Mouse (Mus musculus): Measurements from ENCODE around the gene Slc15a1. TPM values are rescaled to one million over a fixed set of nuclear protein-coding genes. Genes with fewer than 3 reads are reported as not detected.

Gene Slc15a1
- polyA plus RNA-seq, 1 experiment from 2014 or later, result not detected

DNA sequence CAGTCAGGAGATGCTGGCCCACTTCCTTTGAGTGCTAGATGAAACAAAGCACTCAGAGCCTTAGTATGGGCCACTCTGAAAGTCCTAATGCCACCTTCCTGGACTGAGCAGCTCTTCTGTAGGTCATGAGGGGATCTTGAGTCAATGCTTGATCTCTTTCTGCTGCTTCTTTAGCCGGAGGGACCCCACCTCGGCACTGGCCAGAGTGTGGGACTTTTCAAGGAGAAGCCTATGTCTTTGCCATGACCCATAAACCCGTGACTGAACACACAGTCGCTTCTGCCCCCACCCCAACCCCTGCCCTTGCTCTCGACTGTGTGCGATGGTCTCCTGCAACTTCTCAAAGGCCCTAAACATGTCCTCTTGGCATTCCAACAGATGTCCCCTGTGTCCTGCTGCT is 52.8 kb downstream of the Slc15a1 start:
- no peak overlapping the region for H3K4me2 ChIP-seq
- H3K27me3 ChIP-seq, result peaks cover 4% of the 10 kb centered on the region; the same call in 1 of the 2 replicates
- no peak overlapping the region for H3K4me3 ChIP-seq (replicated peaks)
- H3K9ac ChIP-seq, result no peak overlapping the region
- H3K4me1 ChIP-seq (replicated peaks), result peaks cover 33% of the 10 kb centered on the region
- H3K9me3 ChIP-seq (replicated peaks), result no peaks in the 10 kb centered on the region
- no peak for ATAC-seq (ENCODE audit: insufficient read depth)
- H3K36me3 ChIP-seq (replicated peaks), result no peaks in the 10 kb centered on the region
- 74% methylated on average over 6 of the region's 6 CpGs for WGBS (ENCODE audit: insufficient replicate concordance)
- no peak overlapping the region for H3K27ac ChIP-seq (replicated peaks)

DNA sequence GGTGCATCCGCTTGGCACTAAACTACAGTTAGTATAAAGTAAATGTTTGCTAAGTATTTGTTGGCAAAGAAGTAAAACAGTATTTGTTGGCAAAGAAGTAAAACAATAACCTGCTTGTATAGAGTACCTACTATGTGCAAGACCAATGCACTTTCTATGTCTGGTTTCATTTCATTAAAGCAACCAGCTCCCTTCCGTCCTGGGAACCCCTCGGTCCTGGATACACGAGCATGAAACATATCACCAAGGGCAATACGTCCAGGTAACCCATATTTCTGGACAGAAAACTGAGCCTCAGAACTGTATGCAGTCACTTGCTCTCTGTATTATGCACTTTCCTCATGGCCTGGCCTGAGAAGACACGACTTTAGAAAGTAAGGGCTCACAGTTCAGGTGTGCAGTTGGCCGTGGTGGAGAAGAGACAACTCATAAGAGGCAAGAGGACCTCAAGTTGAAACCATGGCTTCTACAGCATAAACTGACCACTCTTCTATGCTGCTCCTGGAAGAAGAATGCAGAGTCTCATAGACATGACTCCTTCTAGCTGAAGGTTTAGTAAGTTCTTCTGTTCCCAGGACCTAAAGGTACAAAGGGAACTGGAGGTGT is 53.5 kb downstream of the Slc15a1 start:
- H3K4me3 ChIP-seq (replicated peaks), result no peak overlapping the region
- WGBS (ENCODE audit: insufficient replicate concordance), result 45% methylated on average over 7 of the region's 7 CpGs

DNA sequence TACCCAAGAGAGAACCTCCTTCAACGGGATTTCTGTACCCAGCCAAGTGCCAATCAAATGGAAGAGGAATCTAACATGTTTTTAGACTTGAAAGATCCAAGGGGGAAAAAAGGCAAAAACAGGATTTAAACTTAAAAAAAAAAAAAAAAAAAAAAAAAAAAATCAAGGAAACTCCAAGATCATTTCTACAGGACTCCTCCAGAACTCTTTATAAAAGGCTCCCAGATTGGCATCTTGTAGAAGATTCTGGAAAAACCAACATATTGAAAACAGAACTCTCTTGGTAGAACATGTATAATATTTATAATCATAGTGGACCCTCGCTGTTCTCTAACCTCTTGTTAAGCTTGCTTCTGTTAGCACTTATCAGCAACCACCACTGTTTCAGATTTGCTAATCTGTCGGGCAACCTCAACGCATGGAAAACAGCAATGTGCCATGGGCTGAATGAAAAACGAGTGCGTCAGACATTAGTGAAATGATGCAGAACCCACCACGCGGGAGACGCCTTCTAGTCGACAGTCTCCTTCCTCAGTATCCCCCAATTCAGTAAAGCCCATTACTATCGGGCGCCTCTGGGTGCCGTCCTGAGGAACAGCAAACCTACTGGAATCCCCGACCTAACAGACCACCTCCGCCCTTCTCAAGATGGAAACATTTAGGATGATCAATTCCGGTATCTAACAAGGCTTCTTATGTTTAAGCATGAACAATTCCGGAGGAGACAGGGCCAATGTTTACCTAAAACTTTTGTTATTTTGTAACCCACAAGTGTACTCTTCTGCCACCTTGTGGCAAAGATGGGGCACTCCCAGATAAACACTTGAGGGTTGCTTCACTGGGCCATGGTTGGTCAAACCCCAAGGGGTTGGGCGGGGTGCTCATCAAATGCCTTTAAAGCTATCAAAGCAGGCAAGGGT is 54.3 kb downstream of the Slc15a1 start:
- H3K4me1 ChIP-seq (replicated peaks), result peaks cover 39% of the 10 kb centered on the region
- 10% methylated on average over 18 of the region's 18 CpGs for WGBS (ENCODE audit: insufficient replicate concordance)
- H3K9ac ChIP-seq, result no peak overlapping the region
- no peaks in the 10 kb centered on the region for H3K36me3 ChIP-seq (replicated peaks)
- H3K9me3 ChIP-seq (replicated peaks), result no peaks in the 10 kb centered on the region
- H3K4me3 ChIP-seq (replicated peaks), result peak overlapping the region; percentile 31
- peak overlapping the region; percentile 67 for H3K4me2 ChIP-seq
- H3K27ac ChIP-seq (replicated peaks), result no peak overlapping the region
- ATAC-seq (ENCODE audit: insufficient read depth), result 0 out of 2 replicates have a peak, but pooled peaks have one; percentile 17
- peaks cover 4% of the 10 kb centered on the region; the same call in 1 of the 2 replicates for H3K27me3 ChIP-seq

More for the DNA sequence above, 53.5 kb downstream of the Slc15a1 start:
- no peaks in the 10 kb centered on the region for H3K9me3 ChIP-seq (replicated peaks)
- no peak for ATAC-seq (ENCODE audit: insufficient read depth)
- H3K4me2 ChIP-seq, result 0 out of 2 replicates have a peak overlapping the region, but pooled peaks have one; percentile 67
- no peak overlapping the region for H3K27ac ChIP-seq (replicated peaks)
- peaks cover 4% of the 10 kb centered on the region; the same call in 1 of the 2 replicates for H3K27me3 ChIP-seq
- peaks cover 39% of the 10 kb centered on the region for H3K4me1 ChIP-seq (replicated peaks)
- no peaks in the 10 kb centered on the region for H3K36me3 ChIP-seq (replicated peaks)
- no peak overlapping the region for H3K9ac ChIP-seq

DNA sequence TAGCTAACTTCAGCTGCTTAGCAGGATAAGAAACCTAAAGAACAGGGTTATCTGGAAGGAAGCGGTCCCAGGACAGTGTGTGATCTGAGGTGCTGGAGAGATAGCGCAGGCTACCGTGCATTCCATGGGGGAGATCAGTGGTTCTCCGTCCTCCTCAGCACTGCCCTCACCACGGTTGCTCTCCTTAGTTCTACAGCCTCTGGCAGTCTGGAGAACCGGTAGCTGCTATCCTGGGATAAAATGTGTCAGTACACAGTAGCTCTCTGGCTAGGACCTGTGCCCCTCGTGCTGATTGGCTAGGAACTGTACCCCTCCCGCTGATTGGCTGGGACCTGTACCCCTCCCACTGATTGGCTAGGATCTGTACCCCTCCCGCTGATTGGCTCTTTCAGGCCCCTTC is 58.1 kb downstream of the Slc15a1 start:
- Histone ChIP-seq H3K27ac (replicated peaks) (peak overlapping the region; percentile 80), H3K9me3 (replicated peaks) (no peaks in the 10 kb centered on the region), H3K4me1 (replicated peaks) (peaks cover 45% of the 10 kb centered on the region), H3K36me3 (replicated peaks) (no peaks in the 10 kb centered on the region), H3K4me3 (replicated peaks) (peak overlapping the region; percentile 51), H3K27me3 (no peaks in the 10 kb centered on the region), H3K9ac (peak overlapping the region; percentile 41), H3K4me2 (peak overlapping the region; percentile 72)
- WGBS (ENCODE audit: insufficient replicate concordance), result 9% methylated on average over 9 of the region's 9 CpGs
- peak; percentile 89 for ATAC-seq (ENCODE audit: insufficient read depth)

DNA sequence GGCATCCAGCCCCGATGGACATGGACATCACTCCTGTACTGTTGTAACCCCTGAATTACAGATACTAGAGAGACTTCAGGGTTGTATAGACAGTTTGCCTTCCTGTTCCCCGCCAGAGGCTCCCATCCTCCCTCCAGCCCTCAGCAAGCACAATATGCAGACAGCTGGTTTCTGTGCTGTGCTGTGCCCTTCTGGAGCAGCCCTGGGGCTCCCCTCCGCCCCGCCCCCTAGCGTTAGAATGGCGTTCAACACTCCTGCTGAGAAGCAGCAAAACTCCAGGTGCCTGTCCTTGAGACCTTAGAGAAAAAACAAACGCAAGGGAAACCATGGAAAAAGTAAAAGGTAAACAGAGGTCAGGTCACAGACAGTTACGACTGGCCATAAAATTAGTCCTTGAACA is 59.9 kb downstream of the Slc15a1 start:
- WGBS (ENCODE audit: insufficient replicate concordance), result 12% methylated on average over 8 of the region's 8 CpGs
- Histone ChIP-seq H3K27me3 (no peaks in the 10 kb centered on the region), H3K4me1 (replicated peaks) (peaks cover 36% of the 10 kb centered on the region), H3K9me3 (replicated peaks) (no peaks in the 10 kb centered on the region), H3K4me2 (no peak overlapping the region), H3K27ac (replicated peaks) (no peak overlapping the region), H3K9ac (no peak overlapping the region), H3K36me3 (replicated peaks) (no peaks in the 10 kb centered on the region), H3K4me3 (replicated peaks) (no peak overlapping the region)
- ATAC-seq (ENCODE audit: insufficient read depth), result peak; percentile 16; the same call in 1 of the 2 replicates

DNA sequence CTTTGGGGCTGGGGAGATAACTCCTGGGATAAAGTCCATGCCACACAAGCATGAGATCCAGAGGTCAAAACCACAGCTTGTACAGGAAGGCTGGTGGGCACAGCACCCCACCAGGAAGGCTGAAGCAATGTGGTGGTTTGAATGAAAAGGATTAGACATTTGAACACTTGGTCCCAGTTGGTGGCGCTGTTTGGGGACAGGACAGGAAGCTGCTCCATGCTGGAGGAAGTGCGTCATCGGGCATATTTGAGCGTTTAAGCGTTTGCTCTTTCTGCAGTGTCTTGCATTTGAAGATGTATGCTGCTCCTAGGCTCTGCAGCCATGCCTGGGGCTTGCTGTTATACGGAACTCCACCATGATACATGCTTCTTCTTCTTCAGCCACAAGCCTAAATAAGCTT is 64.2 kb downstream of the Slc15a1 start:
- Histone ChIP-seq H3K36me3 (replicated peaks) (no peaks in the 10 kb centered on the region), H3K9ac (no peak overlapping the region), H3K9me3 (replicated peaks) (no peaks in the 10 kb centered on the region), H3K4me3 (replicated peaks) (no peak overlapping the region), H3K4me1 (replicated peaks) (peaks cover 12% of the 10 kb centered on the region), H3K27me3 (no peaks in the 10 kb centered on the region), H3K4me2 (no peak overlapping the region), H3K27ac (replicated peaks) (no peak overlapping the region)
- no peak for ATAC-seq (ENCODE audit: insufficient read depth)
- WGBS (ENCODE audit: insufficient replicate concordance), result 78% methylated on average over 6 of the region's 6 CpGs

DNA sequence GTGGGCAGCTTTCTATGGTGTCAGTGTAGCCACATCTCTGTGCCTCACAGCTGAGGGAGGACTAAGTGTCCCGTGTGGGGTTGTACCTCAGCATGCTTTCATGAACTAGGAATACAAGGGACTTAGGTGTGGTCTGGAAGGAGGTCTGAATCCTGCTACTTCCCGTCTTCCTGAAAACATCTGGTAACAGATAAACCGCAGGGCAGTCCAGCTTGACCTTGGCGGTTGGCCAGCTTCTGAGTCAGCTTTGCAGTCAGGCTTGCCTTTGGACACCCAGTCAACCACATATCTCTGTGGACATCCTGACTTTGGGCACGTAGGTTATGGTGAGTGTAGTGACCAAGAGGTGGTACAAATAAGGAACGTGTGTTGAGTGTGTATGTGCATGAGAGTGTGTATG is 68.0 kb downstream of the Slc15a1 start:
- H3K27me3 ChIP-seq, result no peaks in the 10 kb centered on the region
- WGBS (ENCODE audit: insufficient replicate concordance), result 38% methylated on average over 6 of the region's 6 CpGs
- no peaks in the 10 kb centered on the region for H3K36me3 ChIP-seq (replicated peaks)
- H3K9ac ChIP-seq, result no peak overlapping the region
- no peak overlapping the region for H3K4me2 ChIP-seq
- H3K9me3 ChIP-seq (replicated peaks), result no peaks in the 10 kb centered on the region
- H3K27ac ChIP-seq (replicated peaks), result 0 out of 2 replicates have a peak overlapping the region, but pooled peaks have one; percentile 6
- no peak overlapping the region for H3K4me3 ChIP-seq (replicated peaks)
- 0 out of 2 replicates have a peak, but pooled peaks cover 3% of the 10 kb centered on the region for H3K4me1 ChIP-seq (replicated peaks)
- peak; percentile 61 for ATAC-seq (ENCODE audit: insufficient read depth)

DNA sequence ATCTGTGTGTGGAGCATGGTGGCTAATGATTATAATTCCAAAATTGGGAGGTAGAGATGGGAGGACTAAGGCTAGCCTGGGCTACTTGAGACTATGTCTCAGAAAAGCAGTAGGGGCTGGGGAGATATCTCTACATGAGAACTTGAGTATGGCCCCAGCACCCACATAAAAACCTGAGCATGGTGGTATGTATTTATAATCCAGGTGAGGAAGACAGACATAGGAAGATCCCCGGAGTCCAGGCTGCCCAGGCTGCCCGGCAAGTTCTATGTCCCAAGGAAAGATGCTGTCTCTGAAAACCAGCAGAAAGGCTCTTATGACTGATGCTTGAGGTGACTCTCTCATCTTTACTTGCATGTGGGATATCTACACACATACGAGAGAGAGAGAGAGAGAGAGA is 68.6 kb downstream of the Slc15a1 start:
- no peak overlapping the region for H3K4me2 ChIP-seq
- no peak overlapping the region for H3K4me3 ChIP-seq (replicated peaks)
- H3K4me1 ChIP-seq (replicated peaks), result 0 out of 2 replicates have a peak, but pooled peaks cover 3% of the 10 kb centered on the region
- no peaks in the 10 kb centered on the region for H3K36me3 ChIP-seq (replicated peaks)
- H3K9ac ChIP-seq, result no peak overlapping the region
- no peaks in the 10 kb centered on the region for H3K9me3 ChIP-seq (replicated peaks)
- no peaks in the 10 kb centered on the region for H3K27me3 ChIP-seq
- ATAC-seq (ENCODE audit: insufficient read depth), result no peak
- no peak overlapping the region for H3K27ac ChIP-seq (replicated peaks)
- WGBS (ENCODE audit: insufficient replicate concordance), result 67% methylated on average over 3 of the region's 3 CpGs

DNA sequence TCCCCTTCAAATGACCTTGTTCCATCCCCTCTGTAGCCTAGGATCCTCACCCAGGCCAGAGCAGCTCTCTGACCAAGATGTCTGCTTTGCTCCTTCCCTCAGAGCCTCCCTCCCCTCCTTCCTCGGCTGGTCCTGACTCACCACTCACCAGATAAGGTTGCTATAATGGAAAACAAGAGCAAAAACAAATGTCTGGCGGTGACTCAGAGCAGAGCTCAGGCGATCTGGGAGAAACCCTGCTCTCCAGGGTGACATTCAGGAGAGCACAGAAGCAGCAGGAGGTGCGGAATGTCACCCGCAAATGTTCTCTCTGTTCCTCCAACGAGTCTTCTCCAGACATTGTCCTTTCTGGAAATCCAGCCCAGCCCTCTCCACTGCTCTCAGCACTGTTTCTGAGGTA is 69.3 kb downstream of the Slc15a1 start:
- no peak overlapping the region for H3K4me3 ChIP-seq (replicated peaks)
- no peaks in the 10 kb centered on the region for H3K27me3 ChIP-seq
- H3K27ac ChIP-seq (replicated peaks), result no peak overlapping the region
- no peak overlapping the region for H3K4me2 ChIP-seq
- H3K9ac ChIP-seq, result no peak overlapping the region
- H3K9me3 ChIP-seq (replicated peaks), result no peaks in the 10 kb centered on the region
- ATAC-seq (ENCODE audit: insufficient read depth), result peak; percentile 45; the same call in 1 of the 2 replicates
- WGBS (ENCODE audit: insufficient replicate concordance), result 38% methylated on average over 6 of the region's 6 CpGs
- H3K36me3 ChIP-seq (replicated peaks), result no peaks in the 10 kb centered on the region
- H3K4me1 ChIP-seq (replicated peaks), result 0 out of 2 replicates have a peak, but pooled peaks cover 3% of the 10 kb centered on the region

DNA sequence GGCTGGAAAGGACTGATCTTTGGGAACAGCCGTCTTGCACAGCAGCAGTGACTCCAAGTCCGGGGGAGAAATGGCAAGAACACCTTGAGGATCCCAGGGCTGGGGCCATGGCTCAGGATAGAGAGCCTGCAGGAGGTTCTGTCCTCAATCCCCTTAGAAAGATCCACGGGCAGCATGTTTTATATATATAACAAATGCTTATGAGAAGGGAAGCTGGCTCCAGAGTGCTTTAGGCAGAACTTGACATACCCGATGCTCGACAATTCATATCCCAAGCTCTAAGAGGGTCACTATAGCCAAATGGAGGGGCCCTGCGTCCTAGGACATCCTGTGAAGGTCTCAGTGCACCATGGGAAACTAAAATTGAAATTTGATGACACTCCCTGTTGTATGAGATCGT is 73.8 kb downstream of the Slc15a1 start:
- WGBS (ENCODE audit: insufficient replicate concordance), result 60% methylated on average over 7 of the region's 7 CpGs
- Histone ChIP-seq H3K4me1 (replicated peaks) (0 out of 2 replicates have a peak, but pooled peaks cover under 1% of the 10 kb centered on the region), H3K4me3 (replicated peaks) (no peak overlapping the region), H3K9ac (no peak overlapping the region), H3K9me3 (replicated peaks) (no peaks in the 10 kb centered on the region), H3K4me2 (no peak overlapping the region), H3K36me3 (replicated peaks) (no peaks in the 10 kb centered on the region), H3K27ac (replicated peaks) (no peak overlapping the region), H3K27me3 (no peaks in the 10 kb centered on the region)
- ATAC-seq (ENCODE audit: insufficient read depth), result no peak

DNA sequence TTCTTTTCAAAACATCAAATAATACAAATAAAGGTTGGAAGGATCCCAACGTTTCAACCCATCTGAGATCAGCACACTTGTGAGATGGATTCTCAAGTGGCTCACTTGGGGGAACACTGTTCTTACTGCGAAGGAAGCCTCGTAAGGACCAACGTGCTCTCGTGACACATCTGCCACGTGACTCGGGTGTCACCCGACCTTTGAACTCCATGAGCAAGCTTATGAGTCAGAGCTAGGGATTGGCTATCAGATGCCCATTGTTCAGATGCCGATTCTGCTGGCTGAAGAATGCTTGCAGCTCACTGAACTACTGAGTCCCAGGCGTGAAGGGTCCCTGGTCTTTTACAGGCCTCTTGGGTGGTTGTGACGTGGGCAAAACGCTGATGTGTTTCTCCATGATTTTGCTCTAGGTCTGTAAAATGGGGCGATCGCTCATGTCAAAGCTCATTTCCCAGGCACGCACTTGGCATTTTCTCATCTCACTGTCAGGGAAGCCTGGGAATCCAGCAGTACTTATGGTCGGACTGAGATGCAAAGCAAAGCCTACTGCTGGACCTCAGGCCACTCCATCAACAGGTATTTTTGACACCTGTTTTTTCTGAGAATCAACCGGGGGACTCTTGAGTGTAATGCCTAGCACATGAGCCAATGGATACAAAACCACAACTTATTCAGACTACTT is 75.1 kb downstream of the Slc15a1 start:
- Histone ChIP-seq H3K4me2 (no peak overlapping the region), H3K27me3 (no peaks in the 10 kb centered on the region), H3K27ac (replicated peaks) (no peak overlapping the region), H3K36me3 (replicated peaks) (no peaks in the 10 kb centered on the region), H3K9me3 (replicated peaks) (no peaks in the 10 kb centered on the region), H3K4me3 (replicated peaks) (no peak overlapping the region), H3K9ac (no peak overlapping the region), H3K4me1 (replicated peaks) (peaks cover 4% of the 10 kb centered on the region; the same call in 1 of the 2 replicates)
- no peak for ATAC-seq (ENCODE audit: insufficient read depth)
- 71% methylated on average over 17 of the region's 17 CpGs for WGBS (ENCODE audit: insufficient replicate concordance)

Data from liver, embryonic 15.5 days (tissue).